Mouse (Mus musculus): ENCODE data around the gene Fmo6.
A peak's percentile ranks its signal among the peaks of the same experiment; 100 is the strongest.

Gene Fmo6

DNA sequence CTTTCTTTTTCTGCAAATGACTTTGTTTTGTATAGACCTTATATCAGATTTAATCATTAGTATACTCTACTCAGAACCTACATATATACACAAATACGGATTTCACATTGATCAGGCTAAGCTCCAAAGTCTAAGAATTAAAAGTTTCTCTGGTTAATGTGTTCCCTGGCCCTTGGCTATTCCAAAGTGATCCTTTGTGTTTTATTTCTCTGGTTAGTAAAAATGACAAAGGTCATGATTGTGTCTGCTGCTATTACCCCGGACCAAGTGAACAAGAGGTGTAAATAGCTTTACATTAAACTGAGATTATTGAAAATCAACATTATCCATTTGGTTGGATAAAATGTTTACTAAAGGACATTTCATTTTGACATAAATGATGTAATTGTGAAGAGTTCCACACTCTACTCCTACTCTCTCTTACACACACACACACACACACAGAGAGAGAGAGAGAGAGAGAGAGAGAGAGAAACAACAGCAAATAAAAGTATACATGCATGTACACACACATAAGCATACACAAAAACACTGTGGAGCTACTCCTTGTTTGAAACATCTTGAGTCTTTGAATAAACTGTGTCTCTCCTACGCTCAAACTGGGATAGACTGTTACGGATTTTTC is 22.3 kb downstream of the Fmo6 start:
- no peak for DNase-seq (ENCODE audit: low spot score)

DNA sequence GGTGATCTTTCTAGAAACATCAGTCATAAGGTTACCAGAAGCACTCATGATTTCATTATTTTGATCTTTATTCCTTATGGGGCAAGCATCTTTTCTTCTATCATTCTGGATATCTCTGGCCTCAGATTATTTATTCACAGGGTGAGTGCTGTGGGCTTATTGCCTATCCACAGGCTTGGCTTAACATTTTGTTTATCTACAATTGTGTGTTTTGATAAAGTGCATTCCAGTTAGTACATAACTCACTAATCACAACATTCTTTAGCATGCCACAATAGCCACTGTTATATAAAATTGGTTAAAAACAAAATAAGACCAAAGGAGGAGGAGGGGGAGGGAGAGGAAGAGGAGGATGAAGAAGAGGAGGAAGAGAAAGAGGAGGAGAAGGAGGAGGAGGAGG is 25.2 kb downstream of the Fmo6 start:
- no peak for DNase-seq (ENCODE audit: low spot score)

DNA sequence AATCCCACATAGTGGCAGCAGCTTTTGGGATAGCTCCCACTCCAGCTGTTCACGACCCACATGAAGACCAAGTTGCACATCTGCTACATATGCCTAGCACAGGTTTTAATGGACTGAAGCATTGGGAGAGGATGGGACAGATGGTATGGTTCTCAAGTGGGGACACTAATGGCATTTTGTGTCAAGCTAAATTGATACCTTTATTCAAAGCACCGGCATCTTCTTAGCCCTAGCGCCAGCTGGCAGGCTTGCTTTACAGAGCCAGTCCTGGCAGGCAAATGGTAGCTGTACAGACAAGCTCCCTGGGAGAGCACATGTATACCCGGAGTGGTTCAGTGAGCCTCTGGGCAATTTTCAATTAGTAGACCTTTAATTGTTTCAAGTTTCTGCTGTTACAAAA is 35.4 kb downstream of the Fmo6 start:
- DNase-seq (ENCODE audit: low spot score), result no peak

DNA sequence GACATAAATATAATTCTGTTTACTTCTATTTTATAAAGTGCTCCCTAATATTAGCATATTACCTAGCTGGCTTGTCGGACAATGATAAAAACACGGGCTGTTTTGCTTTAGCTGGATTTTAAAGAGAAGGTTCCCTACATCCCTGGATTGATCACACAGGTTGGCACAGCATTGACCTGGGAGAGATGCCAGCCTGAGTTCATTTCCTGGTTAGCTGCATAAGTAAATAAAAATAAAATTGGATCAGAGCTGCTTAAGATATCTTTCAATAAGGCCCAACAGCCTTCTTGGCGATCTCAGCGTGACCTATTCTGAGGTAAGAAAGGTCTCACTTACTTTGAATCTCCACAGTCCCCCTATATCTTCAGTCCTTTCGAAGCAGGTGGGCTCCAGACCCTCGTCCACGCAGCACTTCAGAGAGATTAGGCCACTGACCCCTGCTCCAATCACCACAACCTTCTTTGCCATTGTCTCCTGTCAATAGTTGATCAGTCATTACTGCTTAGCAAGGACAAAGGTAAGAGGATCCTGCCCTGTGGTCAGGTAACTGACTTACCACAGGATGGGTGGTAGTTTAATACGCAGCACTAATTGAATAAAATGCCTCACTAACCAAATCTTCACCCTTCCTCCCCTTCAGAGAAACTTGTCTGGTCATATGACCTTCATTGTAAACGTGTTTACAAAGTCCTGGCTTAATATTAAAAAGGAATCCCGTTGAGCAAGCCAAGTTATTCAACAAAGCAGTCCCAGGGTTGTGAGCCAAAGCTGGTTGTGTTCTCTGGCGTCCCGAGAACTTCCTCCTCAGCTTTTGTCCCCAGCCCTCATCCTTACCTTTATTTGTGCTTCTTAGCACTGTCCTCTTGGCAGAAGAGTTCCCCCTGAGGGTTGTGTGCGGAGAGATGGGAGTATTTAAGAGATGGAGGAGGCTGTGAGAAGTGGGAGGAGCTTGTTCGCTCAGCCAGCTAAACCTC is 39.2 kb downstream of the Fmo6 start, which contains the start of gene Fmo2:
TSS of gene Fmo2 (minus strand) at position 889 of the 974 bp plus-strand sequence.
- DNase-seq (ENCODE audit: low spot score), result peak; percentile 9

DNA sequence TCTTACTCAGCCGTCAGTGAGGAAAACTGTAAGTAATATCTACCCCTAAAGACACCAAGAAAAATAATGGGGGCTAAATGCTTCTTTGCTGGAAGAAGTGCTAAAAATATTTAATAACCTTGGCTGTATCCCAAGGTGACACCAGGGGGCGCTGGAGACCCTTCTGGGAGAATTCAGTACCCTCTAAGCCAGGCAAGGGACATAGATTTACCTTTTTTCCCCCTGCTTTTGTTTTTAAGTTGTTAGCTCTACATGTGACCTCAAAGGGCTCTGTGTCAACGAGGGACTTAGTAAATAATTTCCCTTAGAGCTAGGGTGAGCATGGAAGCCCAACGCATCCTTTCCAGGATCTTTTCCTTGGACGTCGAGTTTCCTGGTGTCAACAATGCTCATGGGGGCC is 41.4 kb downstream of the Fmo6 start:
- DNase-seq (ENCODE audit: low spot score), result no peak

DNA sequence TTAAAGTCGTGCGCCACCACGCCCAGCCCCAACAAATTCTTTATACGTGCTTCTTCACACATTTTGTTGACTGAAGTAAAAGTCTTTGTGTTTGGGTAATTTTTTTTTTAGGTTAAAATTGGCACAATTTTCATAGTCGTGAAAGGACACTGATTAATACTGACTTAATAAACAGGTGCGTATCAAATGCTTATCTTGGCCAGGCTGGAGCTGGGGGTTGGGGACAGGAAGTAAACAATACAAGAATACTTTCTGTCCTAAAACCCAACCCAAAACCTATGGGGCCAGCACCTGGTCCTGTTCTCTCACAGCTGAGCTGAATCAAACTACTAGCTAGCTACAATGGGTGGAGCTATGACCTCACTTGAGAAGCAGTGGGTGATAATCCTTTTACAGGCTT is 44.3 kb downstream of the Fmo6 start:
- no peak for DNase-seq (ENCODE audit: low spot score)

DNA sequence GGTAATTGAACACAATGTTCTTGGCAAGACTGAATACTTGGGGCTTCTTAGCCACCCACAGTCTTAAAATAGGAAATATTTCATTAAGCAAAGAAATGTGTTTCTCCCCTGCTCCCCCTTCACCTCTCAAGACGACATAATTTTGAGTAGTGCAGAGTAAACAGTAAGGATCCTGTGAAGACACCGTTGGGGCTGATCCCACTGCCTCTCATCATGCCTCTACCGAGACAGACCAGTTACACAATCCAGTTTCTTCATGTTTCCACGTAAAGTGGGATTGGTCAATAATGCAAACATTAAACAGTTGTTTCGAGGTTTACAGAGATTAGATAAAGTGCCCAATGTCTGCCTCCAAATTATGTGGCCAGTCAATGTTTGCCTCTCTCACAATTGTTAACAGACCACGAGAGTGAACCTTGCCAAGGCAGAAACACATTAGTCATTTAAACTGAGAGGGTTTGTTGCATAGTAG is 45.3 kb downstream of the Fmo6 start:
- DNase-seq (ENCODE audit: low spot score), result no peak

DNA sequence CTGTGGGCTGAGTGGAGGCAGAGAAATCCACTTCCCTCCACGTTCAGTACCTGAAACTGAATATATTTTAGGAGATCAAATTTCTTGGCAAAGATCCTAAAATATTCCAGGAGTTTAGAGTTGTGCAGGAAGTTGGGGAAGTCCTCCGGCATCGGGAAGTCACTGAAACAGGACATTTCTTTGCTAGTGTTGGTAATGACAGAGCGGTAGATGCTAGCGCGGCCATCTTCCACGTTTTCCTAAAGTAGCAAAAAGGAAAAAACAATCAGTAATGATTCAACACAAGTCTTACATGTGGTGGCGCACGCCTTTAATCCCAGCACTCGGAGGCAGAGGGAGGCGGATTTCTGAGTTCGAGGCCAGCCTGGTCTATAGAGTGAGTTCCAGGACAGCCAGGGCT is 48.7 kb downstream of the Fmo6 start:
- no peak for DNase-seq (ENCODE audit: low spot score)

DNA sequence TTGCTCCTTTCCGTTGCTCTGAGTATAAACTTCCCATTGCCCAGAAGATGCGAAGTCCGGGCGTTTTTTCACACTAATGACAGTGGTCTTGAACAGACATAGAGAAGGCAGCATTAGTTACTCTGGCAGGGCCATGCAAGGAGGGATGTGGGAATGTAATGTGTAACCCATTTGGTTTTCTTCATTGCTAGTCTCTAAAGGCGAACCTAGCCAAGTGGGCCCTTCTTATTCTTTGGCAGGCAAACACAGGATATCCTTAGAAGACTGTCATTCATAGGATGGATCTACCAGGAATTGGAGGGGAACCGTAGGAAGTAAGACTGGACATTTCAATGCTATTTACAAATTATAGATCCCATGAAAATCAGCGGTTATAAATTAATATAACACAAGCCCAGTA is 49.7 kb downstream of the Fmo6 start:
- no peak for DNase-seq (ENCODE audit: low spot score)

DNA sequence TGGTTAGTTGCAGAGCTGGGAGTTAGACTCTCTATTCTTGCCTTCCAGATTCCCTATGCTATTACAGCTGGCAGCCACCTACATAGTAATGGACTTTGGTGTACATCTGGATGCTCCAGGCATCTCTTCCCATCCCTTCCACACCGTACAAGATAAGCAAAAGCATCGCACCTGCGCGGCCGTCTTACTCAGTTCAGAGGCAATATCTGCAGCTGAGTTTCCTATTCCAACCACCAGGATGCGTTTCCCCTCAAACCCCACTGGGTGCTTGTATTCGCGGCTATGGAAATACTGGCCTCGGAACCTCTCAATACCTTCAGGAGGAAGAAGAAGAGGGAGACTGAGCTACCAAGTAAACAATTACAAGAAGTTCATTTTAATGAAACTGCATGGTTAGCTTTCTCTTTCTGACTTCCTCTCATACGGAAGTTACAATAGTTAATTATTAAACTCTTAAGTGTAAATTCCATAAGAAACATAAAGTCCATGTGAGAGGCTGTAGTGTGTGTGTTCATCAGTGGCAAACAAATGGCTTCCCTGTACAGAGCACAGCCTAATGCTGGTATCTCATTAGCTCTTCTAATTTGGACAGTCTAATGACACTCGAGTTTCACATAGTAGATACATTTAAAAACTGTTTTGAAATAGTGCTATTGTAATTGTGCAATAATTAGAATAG is 51.0 kb downstream of the Fmo6 start:
- DNase-seq (ENCODE audit: low spot score), result no peak

DNA sequence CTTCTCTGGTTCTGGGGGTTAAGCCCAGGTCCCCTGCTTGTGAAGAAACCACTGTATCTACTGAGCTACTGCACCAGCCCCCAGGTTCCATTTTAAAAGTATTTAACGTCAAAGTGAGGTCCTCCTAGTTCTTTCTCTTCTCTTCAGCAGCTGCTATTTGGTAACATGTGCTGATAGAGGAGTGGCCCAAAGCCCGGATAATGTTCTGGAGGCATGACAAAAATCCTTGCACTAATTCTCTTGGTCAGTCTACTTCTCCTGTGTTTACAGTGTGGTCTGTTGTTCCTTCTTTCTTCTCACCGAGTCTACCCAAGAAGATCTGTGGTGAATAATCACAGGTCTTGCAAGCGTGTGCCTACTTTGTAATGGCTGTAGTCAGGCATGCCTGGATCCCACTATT is 54.6 kb downstream of the Fmo6 start:
- DNase-seq (ENCODE audit: low spot score), result no peak

DNA sequence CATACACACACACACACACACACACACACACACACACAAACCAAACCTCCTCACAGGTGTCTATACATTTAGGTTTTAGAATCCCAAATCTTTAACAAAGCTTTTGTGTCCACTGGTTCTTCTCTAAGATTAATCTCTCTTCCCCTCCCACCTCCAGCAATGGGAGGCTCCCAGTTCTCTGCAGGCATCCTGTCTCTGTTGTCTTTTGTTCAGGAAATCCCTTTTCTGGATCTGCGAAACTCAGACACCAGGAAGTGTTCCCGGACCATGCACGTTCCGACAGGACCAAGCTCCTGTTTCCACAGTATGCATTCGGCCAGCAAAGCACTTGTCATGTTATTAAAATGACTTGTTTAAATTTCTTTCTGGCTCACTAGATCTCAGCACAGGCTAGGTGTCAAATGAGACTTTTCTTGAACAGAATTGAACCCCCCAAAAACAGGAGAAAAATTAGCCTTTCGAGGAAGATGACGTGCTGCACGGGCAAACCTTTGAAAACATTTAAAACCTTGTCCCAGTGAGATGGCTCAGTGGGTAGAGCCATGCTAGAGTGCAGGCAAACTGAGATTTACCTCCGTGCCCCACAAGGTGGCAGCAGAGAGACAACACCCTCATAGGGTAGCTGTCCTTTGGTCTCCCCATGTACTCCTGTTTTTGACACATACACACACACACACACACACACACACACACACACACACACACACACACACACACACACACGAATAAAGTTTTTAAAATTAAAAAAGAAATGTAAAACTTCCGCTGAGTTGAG is 57.5 kb downstream of the Fmo6 start:
- DNase-seq (ENCODE audit: low spot score), result no peak

DNA sequence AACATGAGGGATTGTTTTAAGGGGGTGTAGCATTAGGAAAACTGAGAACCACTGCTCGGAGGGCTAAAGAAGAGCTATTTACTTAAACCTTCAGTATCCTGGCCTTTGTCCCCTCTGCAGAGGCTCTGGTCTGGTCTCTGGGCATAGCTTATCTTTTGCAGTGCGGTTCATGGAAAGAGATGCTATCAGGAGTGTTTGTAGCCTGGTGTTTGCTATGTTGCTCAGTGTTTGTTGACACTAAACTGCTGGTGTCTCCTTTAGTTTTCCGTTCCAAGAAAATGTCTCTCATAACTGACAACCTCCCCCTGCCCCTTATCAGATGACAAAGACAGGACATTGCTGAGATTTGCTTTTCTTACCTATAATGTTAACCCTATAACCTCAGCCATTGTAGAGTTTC is 62.2 kb downstream of the Fmo6 start:
- DNase-seq (ENCODE audit: low spot score), result no peak

DNA sequence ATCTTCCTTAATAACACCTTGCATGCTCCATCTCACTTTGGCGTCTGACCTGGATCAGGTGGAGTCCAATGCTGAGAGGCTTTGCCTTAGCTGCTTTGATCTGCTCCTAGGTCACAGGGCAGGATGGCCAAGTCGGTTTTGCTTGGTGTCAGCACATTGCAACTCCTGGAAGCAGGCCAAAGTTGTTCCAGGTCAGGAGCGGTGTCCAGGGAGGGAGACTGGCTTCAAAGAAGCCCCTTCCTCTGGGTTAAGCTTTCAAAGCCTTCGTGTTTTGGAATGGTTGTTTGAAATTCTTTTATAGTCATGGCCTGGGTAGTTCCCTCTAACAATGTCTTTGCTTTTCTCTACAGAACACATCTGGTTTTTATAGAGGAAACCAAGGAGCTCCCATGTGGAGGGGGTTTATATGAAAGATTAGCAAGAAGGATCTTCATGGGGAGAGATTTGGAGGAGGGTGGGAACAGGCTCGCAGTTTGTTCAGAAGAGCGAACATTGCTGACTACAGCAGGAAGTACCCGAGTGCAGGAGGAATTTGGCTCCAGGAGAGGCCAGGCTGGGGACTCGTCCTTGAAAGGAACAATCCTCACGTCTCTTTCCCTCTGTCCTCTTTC is 65.5 kb downstream of the Fmo6 start:
- no peak for DNase-seq (ENCODE audit: low spot score)

DNA sequence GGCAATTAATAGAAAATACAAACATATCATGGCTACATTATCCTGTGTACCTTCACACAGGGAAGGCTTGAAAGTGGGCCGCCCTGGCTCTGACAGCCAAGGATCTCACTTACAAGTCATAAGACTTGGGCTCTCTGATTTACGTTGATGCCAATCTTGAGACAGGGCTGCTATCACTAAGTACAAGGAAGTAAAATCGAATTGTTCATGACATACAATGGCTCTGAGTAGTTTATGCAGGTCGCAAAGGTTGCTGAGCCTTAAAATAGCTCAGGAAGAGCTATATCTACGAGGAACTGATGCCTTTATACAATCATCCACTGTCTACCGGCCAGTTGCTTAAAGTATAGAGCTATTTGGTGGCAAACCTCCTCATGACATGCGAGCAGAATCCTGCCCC is 66.3 kb downstream of the Fmo6 start:
- no peak for DNase-seq (ENCODE audit: low spot score)

DNA sequence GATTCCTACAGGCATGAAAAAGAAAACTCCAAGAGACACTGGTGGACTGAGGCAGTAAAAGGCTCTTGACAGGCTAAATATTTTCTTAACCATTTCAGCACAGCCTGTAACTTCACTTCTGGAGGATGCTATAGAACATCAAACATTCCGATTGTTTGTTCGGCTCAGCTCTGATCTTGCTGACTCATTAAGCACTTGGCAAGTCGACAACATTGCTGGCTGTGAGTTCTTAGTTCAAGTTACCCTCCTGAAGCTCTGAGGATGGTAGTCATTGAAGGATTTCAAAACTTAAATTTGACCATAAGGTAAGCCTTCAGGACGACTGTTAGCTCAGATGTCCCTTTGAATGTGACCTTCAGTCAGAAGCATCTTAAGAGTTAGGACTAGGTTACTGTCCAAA is 69.9 kb downstream of the Fmo6 start:
- DNase-seq (ENCODE audit: low spot score), result no peak
